Mouse (Mus musculus) stomach, embryonic 16.5 days (tissue): ENCODE results near the gene Cacna1g. TPM values are rescaled to one million over a fixed set of nuclear protein-coding genes. Genes with fewer than 3 reads are reported as not detected.

Experiments used
- ATAC-seq: fragments of 200-750 bp; cut with Nextera tagmentation; 2 replicates; pipeline ENCODE4 v1.8.0; 2017; ENCODE audit warnings: moderate number of reproducible peaks, moderate TSS enrichment; ENCODE audit not compliant: insufficient read depth, low FRiP score
- H3K27ac ChIP-seq: fragments of 300-500 bp; sonication (generic); 2 replicates; pipeline ENCODE4 v1.5.1; 2014; ENCODE audit warnings: low read length
- H3K27me3 ChIP-seq: fragments of 300-500 bp; sonication (generic); 2 replicates; pipeline ENCODE4 v1.6.1; 2014; ENCODE audit warnings: low read length, control low read depth, mixed read lengths; ENCODE audit not compliant: control insufficient read depth, insufficient read depth
- H3K36me3 ChIP-seq: fragments of 300-500 bp; sonication (generic); 2 replicates; pipeline ENCODE4 v1.6.1; 2014; ENCODE audit warnings: low read length; ENCODE audit not compliant: control insufficient read depth, insufficient read depth
- H3K4me1 ChIP-seq: fragments of 300-500 bp; sonication (generic); 2 replicates; pipeline ENCODE4 v1.6.1; 2014; ENCODE audit warnings: low read length, control low read depth, mixed read lengths; ENCODE audit not compliant: control insufficient read depth, insufficient read depth
- H3K4me2 ChIP-seq: fragments of 300-500 bp; sonication (generic); 2 replicates; pipeline ENCODE4 v1.6.1; 2014; ENCODE audit warnings: low read depth, low read length, mixed read lengths
- H3K4me3 ChIP-seq: fragments of 300-500 bp; sonication (generic); replicated peaks from 2 replicates; pipeline ENCODE4 v1.5.1; 2014; ENCODE audit warnings: mild to moderate bottlenecking, low read length
- H3K9ac ChIP-seq: fragments of 300-500 bp; sonication (generic); 2 replicates; pipeline ENCODE4 v1.6.1; 2014; ENCODE audit warnings: low read length
- H3K9me3 ChIP-seq: fragments of 300-500 bp; sonication (generic); replicated peaks from 2 replicates; pipeline ENCODE4 v1.6.1; 2016; ENCODE audit warnings: low read length, control low read depth; ENCODE audit not compliant: control insufficient read depth
- WGBS: fragments of 180-500 bp; shearing (Covaris S2); extraction: QIAGEN DNeasy Blood & Tissue Kit; methylation state at CpG from one replicate; pipeline ENCODE4 v1.1.7; 2014; 5-methylcytosine and 5-hydroxymethylcytosine counted together
- polyA plus RNA-seq: library from polyadenylated mRNA; unstranded; fragments of >200 nt; fragmentation: Nextera tagmentation; extraction: Ambion mirVana; gene quantifications from 2 replicates; pipeline ENCODE4 v1.2.1, GENCODE M21; 2015

Cacna1g gene
- polyA plus RNA-seq, 1 experiment from 2014 or later = 7.9 TPM

DNA sequence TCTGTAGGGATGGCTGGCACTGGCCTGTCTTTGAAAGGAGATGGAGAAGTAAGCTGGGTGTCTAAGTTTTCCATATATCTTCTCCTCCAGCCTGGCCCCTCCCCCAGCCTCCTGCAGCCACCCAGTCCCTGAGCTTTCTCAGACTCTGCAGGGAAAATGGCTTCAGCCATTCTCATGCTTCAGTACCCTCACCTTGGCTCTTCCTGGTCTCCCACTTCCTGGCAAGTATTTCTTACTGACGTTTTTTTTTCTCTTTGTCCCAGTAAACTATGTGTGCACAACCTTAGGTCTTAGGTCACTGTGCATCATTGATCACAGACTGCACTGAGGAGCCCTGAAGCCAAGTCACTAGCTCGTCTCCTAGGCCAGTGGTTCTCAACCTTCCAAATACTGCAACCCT is 94.9 kb downstream of the Cacna1g start:
- no peak overlapping the region for H3K4me2 ChIP-seq
- no peaks in the 10 kb centered on the region for H3K36me3 ChIP-seq
- no peak overlapping the region for H3K9ac ChIP-seq
- no peak overlapping the region for H3K4me3 ChIP-seq
- no peak overlapping the region for H3K27ac ChIP-seq
- H3K9me3 ChIP-seq = no peaks in the 10 kb centered on the region
- WGBS = 27% methylated on average over 2 of the region's 2 CpGs
- no peaks in the 10 kb centered on the region for H3K27me3 ChIP-seq
- no peaks in the 10 kb centered on the region for H3K4me1 ChIP-seq
- ATAC-seq = no peak

DNA sequence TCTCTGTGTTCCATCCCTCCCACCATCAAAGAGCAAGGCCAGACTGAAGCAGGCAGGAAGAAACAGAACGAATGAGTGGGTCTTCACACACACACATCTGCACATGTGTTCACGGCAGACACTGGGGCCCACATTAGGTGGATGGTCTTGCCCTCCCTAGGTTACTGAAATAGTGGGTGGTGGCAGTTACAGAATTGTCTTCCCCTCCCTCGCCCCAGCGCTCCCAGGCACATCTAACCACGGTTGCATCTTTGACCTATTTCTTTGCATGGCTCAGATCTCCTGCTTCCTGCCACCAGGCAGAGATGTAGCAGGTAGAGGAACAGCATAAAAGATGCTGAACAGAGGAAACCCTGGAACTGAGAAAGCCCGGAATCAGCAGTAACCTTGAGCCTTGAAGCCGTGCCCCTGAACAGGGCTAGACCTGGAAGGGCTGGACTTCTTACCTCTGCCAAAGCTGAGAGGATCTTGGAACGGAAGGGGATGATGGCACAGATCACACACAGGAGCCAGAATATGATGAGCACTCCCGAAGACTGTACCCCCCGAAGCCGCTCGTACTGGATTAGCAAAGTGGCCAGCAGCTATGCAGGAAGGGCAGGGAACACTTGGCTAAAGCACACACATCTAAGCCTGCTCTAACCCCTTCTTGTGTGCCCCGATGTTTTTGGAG is 99.6 kb downstream of the Cacna1g start:
- Histone ChIP-seq H3K9me3 (no peaks in the 10 kb centered on the region), H3K4me3 (no peak overlapping the region), H3K27ac (no peak overlapping the region), H3K4me1 (peaks cover 11% of the 10 kb centered on the region), H3K4me2 (no peak overlapping the region), H3K36me3 (no peaks in the 10 kb centered on the region), H3K27me3 (no peaks in the 10 kb centered on the region), H3K9ac (no peak overlapping the region)
- 82% methylated on average over 13 of the region's 13 CpGs for WGBS
- ATAC-seq = no peak

DNA sequence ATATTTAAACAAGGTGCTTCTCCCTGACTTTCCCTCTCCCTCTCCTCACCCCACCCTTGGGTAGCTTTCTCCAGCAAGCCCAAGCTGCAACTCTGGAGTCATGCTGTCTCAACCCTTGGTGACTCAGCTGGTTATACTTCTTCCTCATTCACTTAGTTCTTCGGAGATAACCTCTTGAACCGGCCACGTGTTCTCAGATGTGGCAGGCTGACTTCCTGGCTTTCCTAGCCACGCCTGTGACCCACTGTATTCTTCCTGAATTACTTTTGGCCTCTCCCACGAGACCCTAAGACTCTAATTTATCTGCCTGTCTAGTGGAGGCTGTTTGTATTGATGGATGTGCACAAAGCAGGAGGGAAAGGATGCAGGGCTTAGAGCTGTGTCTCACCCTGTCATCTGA is 103.2 kb downstream of the Cacna1g start:
- no peak overlapping the region for H3K4me2 ChIP-seq
- H3K27ac ChIP-seq = peak overlapping the region; percentile 59; the same call in 1 of the 2 replicates
- WGBS = 12% methylated on average over 5 of the region's 5 CpGs
- H3K9ac ChIP-seq = no peak overlapping the region
- H3K9me3 ChIP-seq = 0 out of 2 replicates have a peak, but pooled peaks cover 3% of the 10 kb centered on the region
- peak; percentile 77 for ATAC-seq
- no peak overlapping the region for H3K4me3 ChIP-seq
- H3K4me1 ChIP-seq = peaks cover 11% of the 10 kb centered on the region
- H3K27me3 ChIP-seq = no peaks in the 10 kb centered on the region
- no peaks in the 10 kb centered on the region; the same call in 1 of the 2 replicates for H3K36me3 ChIP-seq

DNA sequence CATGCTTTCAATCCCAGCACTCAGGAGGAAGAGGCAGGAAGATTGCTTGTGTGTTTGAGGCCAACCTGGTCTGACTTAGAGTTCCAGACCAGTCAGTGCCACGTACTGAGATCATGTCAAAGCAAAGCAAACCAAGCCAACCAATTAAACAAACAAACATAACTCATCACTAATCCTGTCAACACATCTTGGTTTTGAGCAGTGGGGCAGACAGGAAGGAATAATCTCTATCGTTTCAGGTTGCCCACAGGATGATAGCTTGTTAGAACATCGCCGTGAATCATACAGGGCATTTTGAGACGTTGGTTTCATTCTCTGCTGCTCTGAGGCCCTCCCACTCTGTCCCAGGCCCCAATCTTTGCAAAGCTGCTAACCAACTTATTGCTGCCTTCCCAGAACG is 104.0 kb downstream of the Cacna1g start:
- no peak for ATAC-seq
- H3K9ac ChIP-seq = no peak overlapping the region
- H3K27ac ChIP-seq = peak overlapping the region; percentile 59; the same call in 1 of the 2 replicates
- H3K4me2 ChIP-seq = no peak overlapping the region
- peaks cover 13% of the 10 kb centered on the region for H3K4me1 ChIP-seq
- no peaks in the 10 kb centered on the region; the same call in 1 of the 2 replicates for H3K36me3 ChIP-seq
- no peaks in the 10 kb centered on the region for H3K27me3 ChIP-seq
- WGBS = 68% methylated on average over 6 of the region's 6 CpGs
- H3K4me3 ChIP-seq = no peak overlapping the region
- H3K9me3 ChIP-seq = 0 out of 2 replicates have a peak, but pooled peaks cover 3% of the 10 kb centered on the region

DNA sequence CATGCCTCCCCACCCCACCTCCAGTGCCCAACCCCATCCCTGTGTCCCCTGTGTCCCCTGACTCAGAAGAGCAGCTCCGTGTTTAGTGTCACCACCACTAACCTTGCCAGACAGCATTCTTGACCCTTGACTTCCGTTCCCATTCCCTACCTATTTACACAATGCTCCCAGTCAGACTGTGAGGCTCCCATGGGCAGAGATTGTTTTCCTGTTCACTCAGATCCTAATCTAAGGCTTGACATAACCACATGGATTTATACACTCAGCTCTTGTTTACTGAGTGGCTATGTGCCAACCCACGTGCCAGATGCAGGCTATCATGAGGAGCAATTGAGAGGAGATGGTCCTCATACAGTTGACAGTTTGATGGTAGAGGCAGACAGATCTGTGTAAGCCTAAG is 108.7 kb downstream of the Cacna1g start:
- peaks cover 8% of the 10 kb centered on the region for H3K4me1 ChIP-seq
- H3K4me2 ChIP-seq = no peak overlapping the region
- H3K9me3 ChIP-seq = 0 out of 2 replicates have a peak, but pooled peaks cover 3% of the 10 kb centered on the region
- H3K27ac ChIP-seq = no peak overlapping the region
- 42% methylated on average over 3 of the region's 3 CpGs for WGBS
- H3K4me3 ChIP-seq = no peak overlapping the region
- ATAC-seq = peak; percentile 51; the same call in 1 of the 2 replicates
- no peaks in the 10 kb centered on the region; the same call in 1 of the 2 replicates for H3K36me3 ChIP-seq
- no peaks in the 10 kb centered on the region for H3K27me3 ChIP-seq
- no peak overlapping the region for H3K9ac ChIP-seq

DNA sequence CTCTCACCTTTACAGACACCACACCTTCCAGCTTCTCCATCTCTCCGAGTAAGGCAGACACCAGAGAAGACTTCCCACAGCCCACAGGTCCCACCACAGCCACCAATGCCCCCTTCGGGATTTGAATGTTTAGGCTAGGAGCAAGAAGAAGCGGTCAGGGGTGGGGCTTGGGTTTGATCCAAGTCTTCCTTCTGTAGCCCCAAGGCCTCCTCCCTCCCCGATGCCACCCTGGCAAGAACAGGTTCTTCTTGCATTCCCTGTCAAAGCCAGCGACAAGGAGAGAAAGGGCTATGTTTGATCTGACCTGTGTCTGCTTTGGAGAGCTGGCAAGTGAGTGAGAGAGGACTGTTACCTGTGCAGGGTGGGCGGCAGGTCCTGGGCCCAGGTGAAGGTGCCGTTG is 110.3 kb downstream of the Cacna1g start:
- Histone ChIP-seq H3K36me3 (no peaks in the 10 kb centered on the region; the same call in 1 of the 2 replicates), H3K9me3 (0 out of 2 replicates have a peak, but pooled peaks cover 3% of the 10 kb centered on the region), H3K27me3 (no peaks in the 10 kb centered on the region), H3K4me1 (peaks cover 8% of the 10 kb centered on the region; the same call in 1 of the 2 replicates), H3K4me3 (no peak overlapping the region), H3K4me2 (no peak overlapping the region), H3K9ac (no peak overlapping the region), H3K27ac (peak overlapping the region; percentile 60; the same call in 1 of the 2 replicates)
- WGBS = 62% methylated on average over 7 of the region's 7 CpGs
- peak; percentile 29; the same call in 1 of the 2 replicates for ATAC-seq

DNA sequence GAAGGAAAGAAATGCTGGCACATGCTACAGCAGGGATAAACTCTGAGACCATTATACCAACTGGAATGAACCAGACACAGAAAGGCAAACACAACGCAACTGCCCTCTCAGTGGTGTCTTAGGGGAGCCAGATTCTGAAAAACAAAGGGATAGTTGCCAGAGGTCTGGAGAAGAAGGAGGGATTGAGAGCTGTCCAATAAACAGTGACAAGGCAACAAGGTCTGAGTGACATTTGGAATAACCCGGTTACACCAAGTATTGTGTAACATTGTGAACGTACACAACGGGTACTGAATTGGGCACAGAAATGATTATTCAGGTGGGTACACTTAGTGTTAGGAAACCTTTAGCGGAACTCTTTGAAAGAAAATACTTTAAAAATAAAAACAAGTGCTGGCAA is 111.9 kb downstream of the Cacna1g start:
- WGBS = 94% methylated on average over 5 of the region's 5 CpGs
- Histone ChIP-seq H3K36me3 (no peaks in the 10 kb centered on the region; the same call in 1 of the 2 replicates), H3K4me3 (no peak overlapping the region), H3K4me1 (peaks cover 8% of the 10 kb centered on the region; the same call in 1 of the 2 replicates), H3K9ac (no peak overlapping the region), H3K9me3 (0 out of 2 replicates have a peak, but pooled peaks cover 3% of the 10 kb centered on the region), H3K27me3 (no peaks in the 10 kb centered on the region), H3K27ac (no peak overlapping the region), H3K4me2 (no peak overlapping the region)
- no peak for ATAC-seq

DNA sequence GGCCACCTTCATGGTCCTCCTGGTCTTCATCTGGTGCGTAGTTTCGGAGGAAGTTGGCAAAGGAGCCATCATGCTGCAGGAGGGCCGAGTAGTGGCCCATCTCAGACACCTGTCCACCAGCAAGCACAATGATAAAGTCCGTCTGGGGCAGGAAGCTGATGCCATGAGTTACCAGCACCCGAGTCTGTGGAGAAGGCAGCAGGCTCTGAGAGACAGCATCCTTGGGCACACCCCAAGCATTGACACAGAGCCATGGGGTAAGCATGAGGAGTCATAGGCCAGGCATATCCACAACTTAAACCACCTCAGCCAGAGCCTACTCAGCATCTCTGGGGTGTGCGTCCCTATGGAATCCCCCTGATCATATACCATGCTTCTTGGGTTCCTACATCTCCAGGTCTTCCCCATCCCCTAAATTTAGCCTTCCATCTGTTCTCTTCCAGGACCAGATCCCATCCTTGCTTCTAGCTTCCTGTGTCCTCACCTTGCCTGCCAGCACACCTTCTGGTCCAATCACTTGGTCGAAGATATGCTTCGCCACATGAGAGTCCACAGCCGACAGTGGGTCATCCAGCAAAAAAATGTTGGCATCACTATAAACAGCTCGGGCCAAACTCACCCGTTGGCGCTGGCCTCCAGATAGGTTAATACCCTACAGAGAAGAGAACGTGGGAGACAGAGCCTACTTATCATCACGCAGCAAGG is 112.7 kb downstream of the Cacna1g start:
- H3K9me3 ChIP-seq = 0 out of 2 replicates have a peak, but pooled peaks cover 3% of the 10 kb centered on the region
- ATAC-seq = no peak
- H3K9ac ChIP-seq = no peak overlapping the region
- H3K4me1 ChIP-seq = peaks cover 8% of the 10 kb centered on the region; the same call in 1 of the 2 replicates
- H3K27ac ChIP-seq = no peak overlapping the region
- H3K27me3 ChIP-seq = no peaks in the 10 kb centered on the region
- no peak overlapping the region for H3K4me3 ChIP-seq
- no peak overlapping the region for H3K4me2 ChIP-seq
- no peaks in the 10 kb centered on the region; the same call in 1 of the 2 replicates for H3K36me3 ChIP-seq
- 94% methylated on average over 14 of the region's 14 CpGs for WGBS

DNA sequence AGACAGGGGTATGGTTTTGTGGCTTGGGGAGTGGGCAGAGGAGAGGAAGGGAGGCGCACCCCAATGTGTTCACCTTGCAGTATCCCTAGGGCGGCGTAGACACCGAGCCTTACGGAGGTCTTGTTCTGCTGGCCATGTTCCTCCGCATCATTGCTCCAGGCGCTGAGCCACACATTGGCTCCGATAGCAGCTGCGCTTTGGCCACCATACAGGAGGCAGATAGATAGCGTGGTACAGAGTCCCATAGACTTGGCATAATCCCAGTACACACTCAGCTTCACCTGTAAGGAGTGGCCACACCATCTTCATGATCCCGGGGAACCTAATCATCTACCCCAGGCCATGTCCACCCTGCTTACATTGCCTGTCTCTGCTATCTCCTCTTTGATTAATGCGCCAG is 114.8 kb downstream of the Cacna1g start:
- H3K4me1 ChIP-seq = no peaks in the 10 kb centered on the region
- H3K36me3 ChIP-seq = no peaks in the 10 kb centered on the region
- H3K27me3 ChIP-seq = no peaks in the 10 kb centered on the region
- no peak overlapping the region for H3K9ac ChIP-seq
- H3K9me3 ChIP-seq = no peaks in the 10 kb centered on the region
- WGBS = 92% methylated on average over 12 of the region's 12 CpGs
- ATAC-seq = no peak
- no peak overlapping the region for H3K4me2 ChIP-seq
- no peak overlapping the region for H3K4me3 ChIP-seq
- H3K27ac ChIP-seq = no peak overlapping the region
